Mouse (Mus musculus): ENCODE data around the gene Il10.
"Not testable (repeated sequence)": the region's sequence is repeated elsewhere in the genome, so short reads cannot be mapped to it uniquely, and the experiment has no call there.

The Il10 gene

GRCm38 (mm10) chr1:131020425-131021310 is 1.0 kb downstream of the Il10 start:
- DNase-seq (ENCODE audit: low read depth, low spot score), result no peak

DNA sequence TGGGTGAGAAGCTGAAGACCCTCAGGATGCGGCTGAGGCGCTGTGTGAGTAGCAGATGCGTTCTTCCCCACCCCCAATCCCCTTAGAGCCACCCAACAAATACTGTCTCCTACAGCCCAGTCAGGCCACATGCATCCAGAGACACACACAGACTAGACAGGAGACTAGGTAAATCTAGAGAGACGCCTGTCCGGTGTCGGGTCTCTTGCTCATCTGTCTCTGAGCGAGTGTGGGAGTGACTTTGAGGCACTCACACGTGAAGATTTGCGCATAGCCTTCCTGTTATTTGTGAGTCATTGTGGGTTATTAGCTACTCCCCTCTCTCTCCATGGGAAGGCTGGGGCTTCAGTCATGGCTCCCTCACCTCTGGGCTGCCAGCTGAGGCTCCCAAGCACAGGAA is 1.8 kb downstream of the Il10 start:
- DNase-seq (ENCODE audit: low read depth, low spot score), result no peak

- no peak for DNase-seq (ENCODE audit: low read depth, low spot score)
Measured at GRCm38 (mm10) chr1:131021900-131022590, 2.4 kb downstream of the Il10 start.

GRCm38 (mm10) chr1:131022591-131023249 is 3.1 kb downstream of the Il10 start:
- peak; percentile 23 for DNase-seq (ENCODE audit: low read depth, low spot score)

DNA sequence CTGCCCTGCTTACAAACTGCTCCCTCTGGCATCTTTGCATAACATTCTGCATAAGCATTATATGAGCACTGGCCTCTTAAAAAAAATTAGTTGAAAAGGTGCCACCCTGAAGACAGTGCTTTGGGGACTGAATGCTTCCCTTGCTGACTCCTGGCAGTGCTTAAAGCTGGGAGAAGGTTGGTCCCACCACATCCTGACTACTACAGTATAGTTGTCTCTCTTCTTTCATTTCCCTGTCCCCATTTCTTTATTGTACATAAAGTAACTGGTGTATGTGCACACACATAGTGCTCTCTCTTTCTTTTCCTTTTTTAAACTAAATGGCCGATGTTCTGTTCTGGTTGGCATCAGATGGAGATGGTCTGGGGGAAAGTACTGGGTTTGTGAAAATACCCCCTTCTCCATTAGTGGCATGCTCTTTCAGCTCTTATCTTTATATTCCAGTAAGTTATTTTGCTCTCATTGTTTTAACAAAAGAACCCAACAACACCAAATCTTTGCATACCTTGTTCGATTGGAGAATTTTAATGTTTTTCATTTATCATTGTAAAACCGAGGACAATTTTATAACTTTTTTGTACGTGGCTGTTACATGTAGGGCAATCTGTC is 3.7 kb downstream of the Il10 start:
- DNase-seq (ENCODE audit: low read depth, low spot score), result not testable (repeated sequence)

GRCm38 (mm10) chr1:131024900-131025842 is 5.5 kb downstream of the Il10 start:
- DNase-seq (ENCODE audit: low read depth, low spot score), result no peak

DNA sequence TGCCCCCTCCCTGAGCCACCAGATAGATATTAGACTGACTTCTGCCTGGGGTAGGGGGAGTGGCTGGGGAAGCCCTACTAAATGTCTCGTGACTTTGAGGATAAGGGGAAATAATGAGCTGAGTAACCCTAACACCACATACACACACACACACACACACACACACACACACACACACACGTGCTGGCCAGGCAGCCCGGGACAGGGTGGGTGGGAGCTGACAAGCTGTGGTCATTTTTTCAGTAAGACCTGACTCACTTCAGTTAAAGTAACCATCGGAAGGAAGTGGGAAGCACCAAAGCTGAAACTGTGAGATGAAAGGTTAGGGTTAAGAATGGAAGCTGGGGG is 6.2 kb downstream of the Il10 start:
- no peak for DNase-seq (ENCODE audit: low read depth, low spot score)

DNA sequence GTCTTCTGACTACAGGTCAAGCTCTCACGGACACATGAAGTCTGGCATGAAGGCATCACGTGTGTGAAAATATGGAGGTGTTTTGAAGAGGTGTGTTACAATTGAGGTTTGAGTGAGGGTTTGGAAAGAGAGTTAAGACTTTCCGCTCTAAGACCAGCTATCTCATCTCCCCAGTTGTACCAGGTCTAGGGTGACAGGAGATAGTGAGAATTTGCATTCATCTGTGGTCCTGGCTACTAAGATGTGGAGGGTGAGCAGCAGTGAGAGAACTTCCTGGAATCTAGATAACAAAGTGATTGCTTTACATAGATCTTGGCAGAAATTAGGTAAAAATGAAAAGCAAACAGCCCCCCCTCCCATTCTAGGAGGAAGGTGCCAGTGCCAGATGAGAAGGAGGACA is 9.6 kb downstream of the Il10 start:
- DNase-seq (ENCODE audit: low read depth, low spot score), result no peak

GRCm38 (mm10) chr1:131030261-131030660 is 10.6 kb downstream of the Il10 start:
- DNase-seq (ENCODE audit: low read depth, low spot score), result no peak

- DNase-seq (ENCODE audit: low read depth, low spot score), result peak; percentile 30
Measured at GRCm38 (mm10) chr1:131031267-131031666, 11.6 kb downstream of the Il10 start.

- DNase-seq (ENCODE audit: low read depth, low spot score), result no peak
Measured at GRCm38 (mm10) chr1:131038001-131038400, 18.4 kb downstream of the Il10 start.

- DNase-seq (ENCODE audit: low read depth, low spot score), result no peak
Measured at GRCm38 (mm10) chr1:131038415-131039017, 18.9 kb downstream of the Il10 start.

DNA sequence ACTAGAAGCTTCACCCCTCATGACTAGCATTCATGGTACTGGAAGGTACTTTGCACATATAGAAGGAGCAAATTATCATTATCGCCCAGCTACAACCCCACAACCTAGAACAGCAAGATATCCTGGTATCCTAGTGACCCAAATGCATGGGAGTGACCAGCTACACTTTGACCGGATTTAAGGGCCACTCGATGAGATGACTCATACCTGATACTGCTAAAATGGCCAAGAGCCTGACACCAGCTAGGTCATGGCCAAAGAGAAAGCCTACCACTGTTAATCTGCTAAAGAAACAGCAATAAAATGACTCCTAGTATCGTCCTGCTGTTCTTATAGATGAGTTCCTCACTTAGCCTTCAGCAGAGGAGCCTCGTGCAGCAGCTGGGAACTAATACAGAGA is 19.8 kb downstream of the Il10 start:
- DNase-seq (ENCODE audit: low read depth, low spot score), result no peak

- no peak for DNase-seq (ENCODE audit: low read depth, low spot score)
Measured at GRCm38 (mm10) chr1:131042263-131042662, 22.6 kb downstream of the Il10 start.

- DNase-seq (ENCODE audit: low read depth, low spot score), result no peak
Measured at GRCm38 (mm10) chr1:131042721-131043120, 23.1 kb downstream of the Il10 start.

- DNase-seq (ENCODE audit: low read depth, low spot score), result no peak
Measured at GRCm38 (mm10) chr1:131043636-131044035, 24.0 kb downstream of the Il10 start.

GRCm38 (mm10) chr1:131045723-131046355 is 26.2 kb downstream of the Il10 start:
- DNase-seq (ENCODE audit: low read depth, low spot score), result no peak

- no peak for DNase-seq (ENCODE audit: low read depth, low spot score)
Measured at GRCm38 (mm10) chr1:131046607-131047006, 27.0 kb downstream of the Il10 start.

GRCm38 (mm10) chr1:131048121-131048863 is 28.6 kb downstream of the Il10 start:
- DNase-seq (ENCODE audit: low read depth, low spot score), result no peak
